Mouse (Mus musculus): Measurements from ENCODE around the gene Zfp296. TPM values are rescaled to one million over a fixed set of nuclear protein-coding genes. Genes with fewer than 3 reads are reported as not detected.

The Zfp296 gene
- polyA plus RNA-seq, 1 experiment from 2014 or later: 2.4 TPM

- Histone ChIP-seq H3K27ac (ENCODE audit: low read depth, low read length) (no peak overlapping the region), H3K36me3 (ENCODE audit: control insufficient read depth, insufficient read depth, low read length) (peaks cover 7% of the 10 kb centered on the region), H3K4me1 (replicated peaks; ENCODE audit: control insufficient read depth, insufficient read depth, low read length) (peaks cover 37% of the 10 kb centered on the region), H3K4me3 (ENCODE audit: low read depth, low read length) (no peak overlapping the region), H3K4me2 (peak overlapping the region; percentile 16), H3K9me3 (ENCODE audit: control insufficient read depth, low read length) (no peaks in the 10 kb centered on the region), H3K27me3 (replicated peaks; ENCODE audit: control insufficient read depth, insufficient read depth, low read length) (no peaks in the 10 kb centered on the region), H3K9ac (ENCODE audit: low read depth, low read length) (no peak overlapping the region; the same call in 1 of the 2 replicates)
- ATAC-seq (replicated peaks; ENCODE audit: low FRiP score) (no peak), DNase-seq (ENCODE audit: low spot score) (no peak)
- 36% methylated on average over 2 of the region's 2 CpGs for WGBS
Observed at GRCm38 (mm10) chr7:19558965-19559364, 18.1 kb upstream of the Zfp296 start.

- Histone ChIP-seq H3K4me2 (peak overlapping the region; percentile 98), H3K9ac (ENCODE audit: low read depth, low read length) (peak overlapping the region; percentile 94), H3K36me3 (ENCODE audit: control insufficient read depth, insufficient read depth, low read length) (peaks cover 21% of the 10 kb centered on the region), H3K4me1 (replicated peaks; ENCODE audit: control insufficient read depth, insufficient read depth, low read length) (peaks cover 42% of the 10 kb centered on the region), H3K9me3 (ENCODE audit: control insufficient read depth, low read length) (no peaks in the 10 kb centered on the region; the same call in 1 of the 2 replicates), H3K27ac (ENCODE audit: low read depth, low read length) (peak overlapping the region; percentile 90; the same call in 1 of the 2 replicates), H3K27me3 (replicated peaks; ENCODE audit: control insufficient read depth, insufficient read depth, low read length) (no peaks in the 10 kb centered on the region), H3K4me3 (ENCODE audit: low read depth, low read length) (peak overlapping the region; percentile 99)
- 17% methylated on average over 11 of the region's 11 CpGs for WGBS
- no peak for ATAC-seq (replicated peaks; ENCODE audit: low FRiP score)
- DNase-seq (ENCODE audit: low spot score): no peak
Observed at GRCm38 (mm10) chr7:19560491-19561260, 16.4 kb upstream of the Zfp296 start.

GRCm38 (mm10) chr7:19561431-19561764 lies 15.7 kb upstream of the Zfp296 start:
- Histone ChIP-seq H3K9ac (ENCODE audit: low read depth, low read length) (peak overlapping the region; percentile 94), H3K4me3 (ENCODE audit: low read depth, low read length) (peak overlapping the region; percentile 99), H3K27ac (ENCODE audit: low read depth, low read length) (peak overlapping the region; percentile 90), H3K4me2 (peak overlapping the region; percentile 98), H3K27me3 (replicated peaks; ENCODE audit: control insufficient read depth, insufficient read depth, low read length) (no peaks in the 10 kb centered on the region), H3K36me3 (ENCODE audit: control insufficient read depth, insufficient read depth, low read length) (peaks cover 23% of the 10 kb centered on the region), H3K9me3 (ENCODE audit: control insufficient read depth, low read length) (no peaks in the 10 kb centered on the region; the same call in 1 of the 2 replicates), H3K4me1 (replicated peaks; ENCODE audit: control insufficient read depth, insufficient read depth, low read length) (peaks cover 42% of the 10 kb centered on the region)
- no peak for DNase-seq (ENCODE audit: low spot score)
- no peak for ATAC-seq (replicated peaks; ENCODE audit: low FRiP score)
- WGBS: under 1% methylated on average over 11 of the region's 11 CpGs

GRCm38 (mm10) chr7:19561765-19562642 lies 15.1 kb upstream of the Zfp296 start:
- Histone ChIP-seq H3K27me3 (replicated peaks; ENCODE audit: control insufficient read depth, insufficient read depth, low read length) (no peaks in the 10 kb centered on the region), H3K9ac (ENCODE audit: low read depth, low read length) (peak overlapping the region; percentile 94), H3K27ac (ENCODE audit: low read depth, low read length) (peak overlapping the region; percentile 90), H3K4me3 (ENCODE audit: low read depth, low read length) (peak overlapping the region; percentile 99), H3K36me3 (ENCODE audit: control insufficient read depth, insufficient read depth, low read length) (peaks cover 25% of the 10 kb centered on the region), H3K9me3 (ENCODE audit: control insufficient read depth, low read length) (no peaks in the 10 kb centered on the region; the same call in 1 of the 2 replicates), H3K4me2 (peak overlapping the region; percentile 98), H3K4me1 (replicated peaks; ENCODE audit: control insufficient read depth, insufficient read depth, low read length) (peaks cover 42% of the 10 kb centered on the region)
- peak; percentile 77 for ATAC-seq (replicated peaks; ENCODE audit: low FRiP score)
- DNase-seq (ENCODE audit: low spot score): peak; percentile 94
- under 1% methylated on average over 102 of the region's 102 CpGs for WGBS

GRCm38 (mm10) chr7:19562643-19563410 lies 14.3 kb upstream of the Zfp296 start, which contains the start of gene Ppp1r37:
TSS of gene Ppp1r37 (minus strand) at chr7:19563076.
- DNase-seq (ENCODE audit: low spot score) (no peak), ATAC-seq (replicated peaks; ENCODE audit: low FRiP score) (no peak)
- Histone ChIP-seq H3K36me3 (ENCODE audit: control insufficient read depth, insufficient read depth, low read length) (peaks cover 26% of the 10 kb centered on the region), H3K27ac (ENCODE audit: low read depth, low read length) (peak within 1 kb of the TSS; percentile 90), H3K27me3 (replicated peaks; ENCODE audit: control insufficient read depth, insufficient read depth, low read length) (no peaks in the 10 kb centered on the region), H3K4me1 (replicated peaks; ENCODE audit: control insufficient read depth, insufficient read depth, low read length) (peaks cover 42% of the 10 kb centered on the region), H3K9ac (ENCODE audit: low read depth, low read length) (peak within 1 kb of the TSS; percentile 94), H3K4me2 (peak within 1 kb of the TSS; percentile 98), H3K9me3 (ENCODE audit: control insufficient read depth, low read length) (no peaks in the 10 kb centered on the region; the same call in 1 of the 2 replicates), H3K4me3 (ENCODE audit: low read depth, low read length) (peak within 1 kb of the TSS; percentile 99)
- WGBS: 5% methylated on average over 19 of the region's 19 CpGs

GRCm38 (mm10) chr7:19563884-19564283 lies 13.2 kb upstream of the Zfp296 start:
- WGBS: 43% methylated on average over 3 of the region's 3 CpGs
- peaks cover 37% of the 10 kb centered on the region for H3K4me1 ChIP-seq (replicated peaks; ENCODE audit: control insufficient read depth, insufficient read depth, low read length)

GRCm38 (mm10) chr7:19564455-19564854 lies 12.6 kb upstream of the Zfp296 start:
- peak overlapping the region; percentile 98 for H3K4me2 ChIP-seq
- peak overlapping the region; percentile 90 for H3K27ac ChIP-seq (ENCODE audit: low read depth, low read length)
- no peaks in the 10 kb centered on the region for H3K27me3 ChIP-seq (replicated peaks; ENCODE audit: control insufficient read depth, insufficient read depth, low read length)
- no peak overlapping the region for H3K4me3 ChIP-seq (ENCODE audit: low read depth, low read length)
- H3K36me3 ChIP-seq (ENCODE audit: control insufficient read depth, insufficient read depth, low read length): peaks cover 29% of the 10 kb centered on the region
- 86% methylated on average over 4 of the region's 4 CpGs for WGBS
- ATAC-seq (replicated peaks; ENCODE audit: low FRiP score) (no peak), DNase-seq (ENCODE audit: low spot score) (no peak)
- peak overlapping the region; percentile 5; the same call in 1 of the 2 replicates for H3K9ac ChIP-seq (ENCODE audit: low read depth, low read length)
- H3K4me1 ChIP-seq (replicated peaks; ENCODE audit: control insufficient read depth, insufficient read depth, low read length): peaks cover 32% of the 10 kb centered on the region
- H3K9me3 ChIP-seq (ENCODE audit: control insufficient read depth, low read length): no peaks in the 10 kb centered on the region; the same call in 1 of the 2 replicates

More at GRCm38 (mm10) chr7:19563884-19564283, 13.2 kb upstream of the Zfp296 start:
- DNase-seq (ENCODE audit: low spot score) (no peak), ATAC-seq (replicated peaks; ENCODE audit: low FRiP score) (peak; percentile 81)
- peak overlapping the region; percentile 94; the same call in 1 of the 2 replicates for H3K9ac ChIP-seq (ENCODE audit: low read depth, low read length)
- H3K4me3 ChIP-seq (ENCODE audit: low read depth, low read length): peak overlapping the region; percentile 99; the same call in 1 of the 2 replicates
- H3K27me3 ChIP-seq (replicated peaks; ENCODE audit: control insufficient read depth, insufficient read depth, low read length): no peaks in the 10 kb centered on the region
- H3K4me2 ChIP-seq: peak overlapping the region; percentile 98
- H3K27ac ChIP-seq (ENCODE audit: low read depth, low read length): peak overlapping the region; percentile 90
- no peaks in the 10 kb centered on the region; the same call in 1 of the 2 replicates for H3K9me3 ChIP-seq (ENCODE audit: control insufficient read depth, low read length)
- H3K36me3 ChIP-seq (ENCODE audit: control insufficient read depth, insufficient read depth, low read length): peaks cover 25% of the 10 kb centered on the region

- DNase-seq (ENCODE audit: low spot score): no peak
- no peak overlapping the region for H3K9ac ChIP-seq (ENCODE audit: low read depth, low read length)
- ATAC-seq (replicated peaks; ENCODE audit: low FRiP score): no peak
- H3K9me3 ChIP-seq (ENCODE audit: control insufficient read depth, low read length): no peaks in the 10 kb centered on the region; the same call in 1 of the 2 replicates
- H3K4me3 ChIP-seq (ENCODE audit: low read depth, low read length): no peak overlapping the region
- H3K4me1 ChIP-seq (replicated peaks; ENCODE audit: control insufficient read depth, insufficient read depth, low read length): peaks cover 18% of the 10 kb centered on the region
- H3K4me2 ChIP-seq: no peak overlapping the region; the same call in 1 of the 2 replicates
- H3K27ac ChIP-seq (ENCODE audit: low read depth, low read length): no peak overlapping the region
- H3K27me3 ChIP-seq (replicated peaks; ENCODE audit: control insufficient read depth, insufficient read depth, low read length): no peaks in the 10 kb centered on the region
- 94% methylated on average over 2 of the region's 2 CpGs for WGBS
- peaks cover 29% of the 10 kb centered on the region for H3K36me3 ChIP-seq (ENCODE audit: control insufficient read depth, insufficient read depth, low read length)
Observed at GRCm38 (mm10) chr7:19565803-19566202, 11.3 kb upstream of the Zfp296 start.

Data from liver, embryonic 11.5 days (tissue).